Mouse (Mus musculus) T-helper 1 cell (primary cell): ENCODE data around the gene Gm15517.

Source experiments
- in situ Hi-C: fragments of 300-600 bp; cut with MboI, MseI; formaldehyde crosslinking; loops from one replicate; pipeline ENCODE4 v1.15.1; 2025; ENCODE audit warnings: high pct_unique_total_duplicates

Gm15517 gene

DNA sequence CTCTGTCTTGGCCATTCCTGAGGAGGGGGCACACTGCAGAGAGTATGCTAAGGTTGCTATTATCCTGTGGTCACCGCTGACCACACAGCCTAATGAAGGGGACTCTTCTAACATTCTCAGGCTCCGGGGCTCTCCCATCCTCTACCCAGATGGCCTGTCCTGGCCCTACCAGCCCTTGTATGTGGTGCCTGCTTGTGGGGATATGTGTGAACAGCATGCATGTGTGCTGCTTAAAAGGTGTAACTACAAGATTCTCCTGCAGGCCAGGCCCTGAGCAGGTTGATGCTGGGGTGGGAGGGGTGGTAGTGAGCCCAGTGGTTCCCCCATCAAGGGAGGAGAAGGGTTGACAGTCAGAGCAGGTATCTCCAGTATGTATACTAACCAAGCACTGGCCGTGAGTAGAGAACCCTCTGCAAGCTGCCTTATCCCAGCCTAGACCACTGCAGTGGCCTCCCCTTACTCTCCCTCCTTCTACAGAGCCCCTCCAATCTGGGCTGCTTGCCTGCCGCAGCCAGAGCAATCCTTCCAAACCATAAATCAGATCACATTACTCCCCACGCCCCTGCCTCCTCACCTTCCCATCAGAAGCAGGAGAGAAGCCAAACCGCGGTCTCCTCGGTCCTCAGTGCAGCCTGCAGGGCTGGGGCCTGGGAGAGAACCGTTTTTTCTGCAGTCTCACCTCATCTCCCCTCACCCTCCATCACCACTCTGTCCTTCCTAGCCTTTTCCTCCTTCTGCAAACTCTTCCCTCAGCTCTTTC, 46.2 kb downstream of the Gm15517 start:
- in situ Hi-C loops: loop anchor here (10.0 kb wide), 2 partner anchors 447 to 1057 kb away; partner anchors contain the start of genes Ppfia3 and Zfp473

- in situ Hi-C loops: loop anchor here (10.0 kb wide), 2 partner anchors 445 to 1055 kb away; partner anchors contain the start of genes Ppfia3 and Zfp473
These were observed 48.4 kb downstream of the Gm15517 start, which contains the start of gene Shank1 for GRCm38 (mm10) chr7:44309475-44310284. Gene Shank1 (plus strand): TSS chr7:44310253.

DNA sequence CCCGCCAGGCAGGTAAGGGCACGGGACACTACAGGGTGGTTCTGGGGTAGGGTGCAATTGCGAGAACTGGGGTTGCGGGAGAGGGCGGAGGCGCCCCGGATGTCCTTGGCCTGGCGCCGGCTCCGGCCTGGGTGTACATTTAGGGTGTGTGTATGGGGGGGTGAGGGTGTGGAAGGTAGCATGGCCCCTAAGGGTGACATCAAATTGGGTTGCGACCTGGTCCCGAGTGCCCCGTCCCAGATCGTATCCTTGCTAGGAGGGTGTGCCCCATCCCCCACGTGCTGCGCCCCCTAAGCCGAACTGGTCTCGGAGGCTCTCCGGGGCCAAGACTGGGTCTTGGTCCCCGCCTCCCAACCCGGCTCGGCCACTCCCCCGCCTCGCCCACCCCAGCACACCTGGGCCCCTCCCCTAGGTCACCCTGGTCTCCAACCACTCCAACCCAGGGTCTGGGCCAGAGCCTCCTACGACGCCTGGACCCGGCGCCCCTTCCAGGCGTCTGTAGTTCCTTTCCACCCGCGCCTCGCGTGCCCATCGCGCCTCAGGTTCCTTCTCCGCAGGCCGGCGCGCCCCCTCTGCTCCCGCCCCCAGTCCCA, 49.1 kb downstream of the Gm15517 start:
- in situ Hi-C loops: no loop called here

DNA sequence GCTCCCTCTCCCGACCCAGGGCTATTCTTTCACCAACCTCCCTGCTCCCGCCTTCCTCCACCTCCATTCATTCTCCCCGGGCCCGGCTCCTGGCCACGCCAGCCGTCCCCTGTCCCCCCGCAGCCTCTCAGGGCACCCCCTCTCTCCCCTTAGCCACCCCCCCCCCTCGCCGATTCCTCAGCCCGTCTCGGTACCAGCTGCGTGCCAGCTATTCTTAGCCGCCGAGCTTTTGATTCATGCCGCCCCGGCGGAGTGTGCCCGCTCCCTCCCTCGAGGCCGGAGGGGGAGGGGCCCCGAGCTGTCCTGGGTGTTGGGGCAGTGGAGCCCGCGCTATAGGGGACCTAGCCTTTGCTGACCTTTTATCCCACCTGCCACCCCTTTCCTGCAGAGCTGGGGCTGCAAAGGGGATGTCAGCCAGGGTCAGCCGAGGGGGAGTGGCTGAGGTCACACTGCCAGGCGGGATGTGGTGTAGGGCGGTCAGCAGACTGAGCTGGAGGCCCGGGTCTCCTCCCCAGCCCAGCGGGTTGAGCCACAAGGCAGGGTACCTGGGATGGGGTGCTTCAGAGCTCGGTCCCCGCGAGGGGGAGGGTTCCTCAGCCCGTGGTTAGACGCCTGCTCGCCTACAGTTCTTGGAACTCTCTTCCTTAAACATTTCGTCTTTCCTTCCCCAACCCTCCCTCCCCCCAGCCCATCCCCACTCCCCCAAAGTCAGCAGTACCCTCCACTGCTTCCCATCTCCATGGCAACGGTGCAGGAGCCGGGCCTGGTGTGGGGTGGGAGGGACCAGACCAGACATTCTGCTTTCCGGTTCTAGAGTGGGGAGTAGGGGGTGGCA, 49.8 kb downstream of the Gm15517 start:
- in situ Hi-C loops: no loop called here
